Mouse (Mus musculus) testis, adult 2 months (tissue): ENCODE results near the gene Gm21969.

Experiments used
- CTCF ChIP-seq: fragments of 200-500 bp; IDR thresholded peaks from 2 replicates; pipeline ENCODE4 v1.5.1; 2012; ENCODE audit warnings: low read depth, mild to moderate bottlenecking, inconsistent platforms, low read length, moderate library complexity; ENCODE audit not compliant: control insufficient read depth, insufficient read depth, insufficient replicate concordance
- POLR2A ChIP-seq: fragments of 200-500 bp; IDR thresholded peaks from 2 replicates; pipeline ENCODE4 v1.6.1; 2012; ENCODE audit warnings: low read depth, mild to moderate bottlenecking, inconsistent platforms, low read length, moderate library complexity; ENCODE audit not compliant: control insufficient read depth

- TF ChIP-seq CTCF (no peak), POLR2A (no peak)
These were observed 14.0 kb downstream of the Gm21969 start for GRCm38 (mm10) chr4:139617001-139617364.
